Mouse (Mus musculus): ENCODE measurements at regions not wholly inside any gene's neighbourhood (a gene's known extent, or its start where the extent isn't known, plus 50 kb on each side); places are given as distances from the start of the nearest gene placed in this dataset.

- Histone ChIP-seq H3K27ac (ENCODE audit: insufficient read depth, low read depth) (no peak overlapping the region), H3K36me3 (replicated peaks in 1 of 2; ENCODE audit: control insufficient read depth in 1 of 2, insufficient read depth in 1 of 2, low read length in 1 of 2) (no peaks in the 10 kb centered on the region), H3K9ac (ENCODE audit: insufficient read depth, low read depth) (no peak overlapping the region), H3K4me1 (ENCODE audit: control insufficient read depth in 1 of 2, insufficient read depth in 2 of 2) (0 out of 4 replicates have a peak, but pooled peaks cover 0 to 2% of the 10 kb centered on the region in 2 experiments), H3K4me2 (ENCODE audit: insufficient read depth, low read depth, poor library complexity, severe bottlenecking) (no peak overlapping the region), H3K27me3 (replicated peaks) (no peaks in the 10 kb centered on the region), H3K9me3 (replicated peaks; ENCODE audit: low read length) (no peaks in the 10 kb centered on the region), H3K4me3 (replicated peaks in 1 of 3; ENCODE audit: low read depth in 2 of 3, low read length in 2 of 3, poor library complexity in 1 of 3) (no peak overlapping the region), H3K79me2 (replicated peaks; ENCODE audit: control insufficient read depth, extremely low read depth, insufficient read depth, poor library complexity, severe bottlenecking) (no peaks in the 10 kb centered on the region)
- in situ Hi-C loops (cut with MboI; ENCODE audit: low pct_ligation_motif_present, low pct_unique_long_range_greater_than_20kb, low sequenced_read_pairs) (no loop called here), dilution Hi-C loops (cut with MboI; ENCODE audit: extremely low pct_ligation_motif_present, extremely low pct_unique_long_range_greater_than_20kb, low sequenced_read_pairs) (no loop called here)
- DNase-seq (ENCODE audit: extremely low read depth) = no peak
- TF ChIP-seq MEF2A (IDR thresholded peaks at IDR 0.05; ENCODE audit: borderline replicate concordance, low read depth, low read length) (no peak), POLR2A (IDR thresholded peaks at IDR 0.05; ENCODE audit: low read depth, low read length) (no peak), E2F4 (IDR thresholded peaks at IDR 0.05; ENCODE audit: insufficient replicate concordance, low read depth, low read length) (no peak), MAZ (IDR thresholded peaks at IDR 0.05; ENCODE audit: low read depth, low read length) (no peak), ELF1 (IDR thresholded peaks at IDR 0.05; ENCODE audit: low read depth, low read length) (no peak), IRF4 (IDR thresholded peaks at IDR 0.05; ENCODE audit: low read depth, low read length) (no peak), MAX (IDR thresholded peaks at IDR 0.05; ENCODE audit: low read length) (no peak), JUND (conservative IDR thresholded peaks at IDR 0.05; ENCODE audit: low read depth, low read length) (no peak), USF1 (IDR thresholded peaks at IDR 0.05; ENCODE audit: low read depth, low read length) (no peak), SMC3 (IDR thresholded peaks at IDR 0.05; ENCODE audit: low read depth, low read length) (no peak), BHLHE40 (IDR thresholded peaks at IDR 0.05; ENCODE audit: low read depth, low read length) (no peak), NRF1 (IDR thresholded peaks at IDR 0.05; ENCODE audit: low read depth, low read length) (no peak), ZMIZ1 (IDR thresholded peaks at IDR 0.05; ENCODE audit: low read depth, low read length) (no peak), ETS1 (conservative IDR thresholded peaks at IDR 0.05; ENCODE audit: low read depth, low read length) (no peak), MXI1 (IDR thresholded peaks at IDR 0.05; ENCODE audit: low read depth, low read length) (no peak), POLR2AphosphoS2 (IDR thresholded peaks at IDR 0.05; ENCODE audit: low read depth, low read length) (no peak), MAFK (IDR thresholded peaks at IDR 0.05; ENCODE audit: insufficient replicate concordance, low read length) (no peak)
These were observed 354.0 kb upstream of the Nfe2l3 start for GRCm38 (mm10) chr6:51078353-51078966.

DNA sequence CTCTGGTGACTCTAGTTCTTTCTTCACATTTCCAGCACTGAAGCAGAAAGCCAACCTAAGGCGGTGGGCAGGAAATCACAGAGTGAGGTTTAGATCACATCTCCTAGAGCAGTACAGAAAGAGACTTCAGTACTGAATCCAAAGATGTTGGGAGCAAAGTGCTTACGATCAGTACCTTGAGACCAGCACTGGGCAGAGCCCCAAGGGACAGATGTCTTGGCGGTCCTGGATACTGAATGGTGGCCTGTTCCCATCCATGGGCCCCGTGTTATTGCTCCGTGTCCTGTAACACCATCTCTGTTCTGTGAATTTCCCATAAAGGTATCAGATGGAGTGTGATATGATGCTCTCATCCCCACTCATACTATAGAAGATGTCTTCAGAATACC lies 353.5 kb upstream of the Nfe2l3 start:
- Histone ChIP-seq H3K9ac (ENCODE audit: insufficient read depth, low read depth) (no peak overlapping the region), H3K27ac (ENCODE audit: insufficient read depth, low read depth) (no peak overlapping the region), H3K36me3 (replicated peaks in 1 of 2; ENCODE audit: control insufficient read depth in 1 of 2, insufficient read depth in 1 of 2, low read length in 1 of 2) (no peaks in the 10 kb centered on the region), H3K4me3 (replicated peaks in 1 of 3; ENCODE audit: low read depth in 2 of 3, low read length in 2 of 3, poor library complexity in 1 of 3) (no peak overlapping the region), H3K4me1 (ENCODE audit: control insufficient read depth in 1 of 2, insufficient read depth in 2 of 2) (0 out of 4 replicates have a peak, but pooled peaks cover 0 to 2% of the 10 kb centered on the region in 2 experiments), H3K79me2 (replicated peaks; ENCODE audit: control insufficient read depth, extremely low read depth, insufficient read depth, poor library complexity, severe bottlenecking) (no peaks in the 10 kb centered on the region), H3K9me3 (replicated peaks; ENCODE audit: low read length) (no peaks in the 10 kb centered on the region), H3K27me3 (replicated peaks) (no peaks in the 10 kb centered on the region), H3K4me2 (ENCODE audit: insufficient read depth, low read depth, poor library complexity, severe bottlenecking) (no peak overlapping the region)
- TF ChIP-seq MXI1 (IDR thresholded peaks at IDR 0.05; ENCODE audit: low read depth, low read length) (no peak), BHLHE40 (IDR thresholded peaks at IDR 0.05; ENCODE audit: low read depth, low read length) (no peak), JUN (IDR thresholded peaks at IDR 0.05; ENCODE audit: insufficient read depth, low read depth, low read length) (no peak)
- in situ Hi-C loops (cut with MboI; ENCODE audit: low pct_ligation_motif_present, low pct_unique_long_range_greater_than_20kb, low sequenced_read_pairs) (no loop called here), dilution Hi-C loops (cut with MboI; ENCODE audit: extremely low pct_ligation_motif_present, extremely low pct_unique_long_range_greater_than_20kb, low sequenced_read_pairs) (no loop called here)
- no peak for DNase-seq (ENCODE audit: extremely low read depth)
